Mouse (Mus musculus): ENCODE results near the gene Tspan32. TPM values are rescaled to one million over a fixed set of nuclear protein-coding genes. Genes with fewer than 3 reads are reported as not detected.

Gene Tspan32
- polyA plus RNA-seq, 1 experiment: 152 TPM

GRCm38 (mm10) chr7:143020040-143020439 lies 15.2 kb downstream of the Tspan32 start:
- peaks cover 3% of the 10 kb centered on the region; the same call in 1 of the 2 replicates for H3K4me1 ChIP-seq (ENCODE audit: control insufficient read depth, insufficient read depth, low read length)
- TF ChIP-seq POLR2A (IDR thresholded peaks at IDR 0.05; ENCODE audit: borderline replicate concordance, control insufficient read depth, low read depth, low read length): no peak
- no peak for TF ChIP-seq CTCF (IDR thresholded peaks at IDR 0.05; ENCODE audit: control insufficient read depth, insufficient read depth, low read length)
- H3K27ac ChIP-seq (ENCODE audit: control insufficient read depth, insufficient read depth, low read depth, low read length, poor library complexity): no peak overlapping the region
- no peak overlapping the region for H3K4me3 ChIP-seq (replicated peaks; ENCODE audit: control insufficient read depth, low read depth, low read length)

DNA sequence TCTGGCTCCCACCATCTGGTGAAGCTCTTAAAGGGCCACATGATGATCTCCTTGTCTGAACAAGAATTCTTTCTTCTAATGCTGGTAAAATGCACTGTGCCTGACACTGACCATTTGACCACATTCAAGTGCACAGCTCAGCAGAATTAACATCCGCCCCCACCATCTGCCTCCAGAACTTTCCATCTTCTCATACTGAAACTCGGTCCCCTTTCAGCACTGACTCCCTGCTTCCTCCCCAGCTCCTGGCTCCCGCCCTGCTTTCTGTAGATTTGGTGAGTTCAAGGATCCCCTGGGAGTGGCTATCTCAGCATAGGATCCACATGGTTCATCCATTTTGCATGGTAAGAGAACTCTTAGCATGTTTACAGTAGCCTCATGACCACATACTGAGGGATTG lies 15.9 kb downstream of the Tspan32 start:
- Histone ChIP-seq H3K27ac (ENCODE audit: control insufficient read depth, insufficient read depth, low read depth, low read length, poor library complexity) (no peak overlapping the region), H3K4me1 (ENCODE audit: control insufficient read depth, insufficient read depth, low read length) (peaks cover 3% of the 10 kb centered on the region; the same call in 1 of the 2 replicates), H3K4me3 (replicated peaks; ENCODE audit: control insufficient read depth, low read depth, low read length) (no peak overlapping the region)
- WGBS: 80% methylated on average over 3 of the region's 3 CpGs
- no peak for TF ChIP-seq POLR2A (IDR thresholded peaks at IDR 0.05; ENCODE audit: borderline replicate concordance, control insufficient read depth, low read depth, low read length)
- no peak for TF ChIP-seq CTCF (IDR thresholded peaks at IDR 0.05; ENCODE audit: control insufficient read depth, insufficient read depth, low read length)

- no peak for TF ChIP-seq POLR2A (IDR thresholded peaks at IDR 0.05; ENCODE audit: borderline replicate concordance, control insufficient read depth, low read depth, low read length)
- TF ChIP-seq CTCF (IDR thresholded peaks at IDR 0.05; ENCODE audit: control insufficient read depth, insufficient read depth, low read length): no peak
- Histone ChIP-seq H3K27ac (ENCODE audit: control insufficient read depth, insufficient read depth, low read depth, low read length, poor library complexity) (no peak overlapping the region), H3K4me1 (ENCODE audit: control insufficient read depth, insufficient read depth, low read length) (peaks cover 3% of the 10 kb centered on the region; the same call in 1 of the 2 replicates), H3K4me3 (replicated peaks; ENCODE audit: control insufficient read depth, low read depth, low read length) (no peak overlapping the region)
- 47% methylated on average over 5 of the region's 5 CpGs for WGBS
Measured at GRCm38 (mm10) chr7:143021356-143022164, 16.7 kb downstream of the Tspan32 start.

GRCm38 (mm10) chr7:143023499-143023898 lies 18.7 kb downstream of the Tspan32 start:
- 28% methylated on average over 2 of the region's 2 CpGs for WGBS
- peaks cover 3% of the 10 kb centered on the region; the same call in 1 of the 2 replicates for H3K4me1 ChIP-seq (ENCODE audit: control insufficient read depth, insufficient read depth, low read length)
- no peak overlapping the region for H3K4me3 ChIP-seq (replicated peaks; ENCODE audit: control insufficient read depth, low read depth, low read length)
- TF ChIP-seq POLR2A (IDR thresholded peaks at IDR 0.05; ENCODE audit: borderline replicate concordance, control insufficient read depth, low read depth, low read length): no peak
- TF ChIP-seq CTCF (IDR thresholded peaks at IDR 0.05; ENCODE audit: control insufficient read depth, insufficient read depth, low read length): no peak
- no peak overlapping the region for H3K27ac ChIP-seq (ENCODE audit: control insufficient read depth, insufficient read depth, low read depth, low read length, poor library complexity)

DNA sequence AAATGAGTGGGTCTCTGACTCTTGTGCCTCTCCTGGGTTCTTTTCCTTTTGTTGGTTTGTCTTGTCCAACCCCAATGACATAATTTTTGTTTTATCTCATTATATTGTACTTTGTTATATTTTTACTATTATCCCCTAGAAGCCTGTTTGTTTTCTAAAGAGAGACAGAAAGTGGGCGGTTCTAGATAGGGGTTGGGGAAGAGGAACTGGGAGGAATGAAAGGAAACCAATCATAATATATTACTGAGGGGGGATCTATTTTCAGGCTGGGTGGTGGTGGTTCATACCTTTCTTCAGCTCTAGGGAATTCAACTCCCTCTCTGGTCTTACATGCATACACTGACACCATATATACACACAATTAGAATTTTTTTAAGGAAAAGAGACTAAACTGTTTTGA lies 19.4 kb downstream of the Tspan32 start:
- no peak overlapping the region for H3K4me3 ChIP-seq (replicated peaks; ENCODE audit: control insufficient read depth, low read depth, low read length)
- peaks cover 3% of the 10 kb centered on the region; the same call in 1 of the 2 replicates for H3K4me1 ChIP-seq (ENCODE audit: control insufficient read depth, insufficient read depth, low read length)
- 26% methylated on average over 1 of the region's 1 CpGs for WGBS
- no peak for TF ChIP-seq POLR2A (IDR thresholded peaks at IDR 0.05; ENCODE audit: borderline replicate concordance, control insufficient read depth, low read depth, low read length)
- no peak for TF ChIP-seq CTCF (IDR thresholded peaks at IDR 0.05; ENCODE audit: control insufficient read depth, insufficient read depth, low read length)
- no peak overlapping the region for H3K27ac ChIP-seq (ENCODE audit: control insufficient read depth, insufficient read depth, low read depth, low read length, poor library complexity)

DNA sequence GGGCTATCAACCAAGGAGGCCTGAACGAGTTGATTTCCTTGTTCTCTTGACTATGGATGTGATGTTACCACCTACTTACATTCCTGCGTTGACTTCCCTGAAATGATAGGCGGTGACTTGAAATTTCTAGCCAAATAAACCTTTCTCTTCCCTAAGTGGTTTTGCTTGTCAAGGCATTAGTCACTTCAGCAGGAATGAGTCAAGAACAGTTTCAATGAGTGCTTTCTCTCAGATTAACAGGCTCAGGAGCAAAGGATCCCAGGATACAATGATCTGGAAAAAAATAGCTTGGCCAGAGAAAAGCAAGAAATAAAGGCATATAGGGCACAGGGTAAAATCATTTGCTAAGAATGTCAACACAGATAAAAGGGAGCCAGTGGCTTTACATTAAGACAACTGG lies 20.6 kb downstream of the Tspan32 start:
- Histone ChIP-seq H3K4me1 (ENCODE audit: control insufficient read depth, insufficient read depth, low read length) (peaks cover 3% of the 10 kb centered on the region; the same call in 1 of the 2 replicates), H3K4me3 (replicated peaks; ENCODE audit: control insufficient read depth, low read depth, low read length) (no peak overlapping the region), H3K27ac (ENCODE audit: control insufficient read depth, insufficient read depth, low read depth, low read length, poor library complexity) (no peak overlapping the region)
- 80% methylated on average over 3 of the region's 3 CpGs for WGBS
- TF ChIP-seq POLR2A (IDR thresholded peaks at IDR 0.05; ENCODE audit: borderline replicate concordance, control insufficient read depth, low read depth, low read length): no peak
- no peak for TF ChIP-seq CTCF (IDR thresholded peaks at IDR 0.05; ENCODE audit: control insufficient read depth, insufficient read depth, low read length)

DNA sequence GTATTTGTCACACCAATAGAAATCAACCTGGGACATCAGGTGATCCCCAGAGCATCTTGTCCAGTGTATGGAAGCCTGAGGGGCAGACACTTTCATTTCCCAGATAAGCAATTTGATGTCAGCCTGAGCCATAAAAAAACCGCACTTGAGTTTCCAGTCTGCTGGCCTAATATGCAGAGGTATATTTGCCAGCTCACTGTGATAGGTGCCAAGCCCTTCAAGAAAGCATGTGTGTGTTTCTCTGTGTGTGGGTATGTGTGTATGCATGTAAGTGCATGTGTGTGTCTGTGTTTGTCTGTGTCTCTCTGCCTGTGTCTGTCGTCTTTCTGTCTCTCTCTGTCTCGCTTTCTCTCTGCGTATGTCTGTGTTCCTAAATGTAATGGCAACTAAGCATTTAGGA lies 22.4 kb downstream of the Tspan32 start:
- TF ChIP-seq POLR2A (IDR thresholded peaks at IDR 0.05; ENCODE audit: borderline replicate concordance, control insufficient read depth, low read depth, low read length): no peak
- no peak for TF ChIP-seq CTCF (IDR thresholded peaks at IDR 0.05; ENCODE audit: control insufficient read depth, insufficient read depth, low read length)
- Histone ChIP-seq H3K4me3 (replicated peaks; ENCODE audit: control insufficient read depth, low read depth, low read length) (no peak overlapping the region), H3K4me1 (ENCODE audit: control insufficient read depth, insufficient read depth, low read length) (peaks cover 3% of the 10 kb centered on the region; the same call in 1 of the 2 replicates), H3K27ac (ENCODE audit: control insufficient read depth, insufficient read depth, low read depth, low read length, poor library complexity) (no peak overlapping the region)
- 88% methylated on average over 4 of the region's 4 CpGs for WGBS

- WGBS: 77% methylated on average over 1 of the region's 1 CpGs
- no peak overlapping the region for H3K4me3 ChIP-seq (replicated peaks; ENCODE audit: control insufficient read depth, low read depth, low read length)
- H3K27ac ChIP-seq (ENCODE audit: control insufficient read depth, insufficient read depth, low read depth, low read length, poor library complexity): no peak overlapping the region
- H3K4me1 ChIP-seq (ENCODE audit: control insufficient read depth, insufficient read depth, low read length): no peaks in the 10 kb centered on the region
- no peak for TF ChIP-seq CTCF (IDR thresholded peaks at IDR 0.05; ENCODE audit: control insufficient read depth, insufficient read depth, low read length)
- TF ChIP-seq POLR2A (IDR thresholded peaks at IDR 0.05; ENCODE audit: borderline replicate concordance, control insufficient read depth, low read depth, low read length): no peak
Measured at GRCm38 (mm10) chr7:143031816-143032215, 27.0 kb downstream of the Tspan32 start.

Data from bone marrow, adult 2 months (tissue).